Mouse (Mus musculus): ENCODE measurements at regions not wholly inside any gene's neighbourhood (a gene's known extent, or its start where the extent isn't known, plus 50 kb on each side); places are given as distances from the start of the nearest gene placed in this dataset.

- ATAC-seq = no peak
Observed at GRCm38 (mm10) chr2:169524429-169524828, 63.1 kb downstream of the Gm11011 start.

- peak; percentile 43 for ATAC-seq
Observed at GRCm38 (mm10) chr2:169519941-169520340, 67.6 kb downstream of the Gm11011 start.

- peak; percentile 62 for ATAC-seq
Observed at GRCm38 (mm10) chr2:169515350-169515749, 72.2 kb downstream of the Gm11011 start.

GRCm38 (mm10) chr2:169510741-169511140 is 76.8 kb downstream of the Gm11011 start:
- ATAC-seq = no peak

GRCm38 (mm10) chr2:169509406-169509805 is 78.1 kb downstream of the Gm11011 start:
- ATAC-seq = no peak

- no peak for ATAC-seq
Observed at GRCm38 (mm10) chr2:169504416-169505057, 83.0 kb downstream of the Gm11011 start.

- no peak for ATAC-seq
Observed at GRCm38 (mm10) chr2:169503598-169503958, 84.0 kb downstream of the Gm11011 start.

GRCm38 (mm10) chr2:169502717-169503597 is 84.6 kb downstream of the Gm11011 start:
- ATAC-seq = no peak

GRCm38 (mm10) chr2:169501736-169502340 is 85.7 kb downstream of the Gm11011 start:
- ATAC-seq = no peak

- ATAC-seq = no peak
Observed at GRCm38 (mm10) chr2:169495368-169495767, 92.2 kb downstream of the Gm11011 start.

GRCm38 (mm10) chr2:169494503-169495311 is 92.8 kb downstream of the Gm11011 start:
- ATAC-seq = no peak

GRCm38 (mm10) chr2:169493609-169494275 is 93.8 kb downstream of the Gm11011 start:
- no peak for ATAC-seq

- no peak for ATAC-seq
Observed at GRCm38 (mm10) chr2:169483934-169484333, 103.6 kb downstream of the Gm11011 start.

GRCm38 (mm10) chr2:169481731-169482465 is 105.6 kb downstream of the Gm11011 start:
- no peak for ATAC-seq

GRCm38 (mm10) chr2:169474418-169475112 is 113.0 kb downstream of the Gm11011 start:
- ATAC-seq = no peak

GRCm38 (mm10) chr2:169469538-169469937 is 118.0 kb downstream of the Gm11011 start:
- ATAC-seq = no peak

- no peak for ATAC-seq
Observed at GRCm38 (mm10) chr2:169467621-169468020, 119.9 kb downstream of the Gm11011 start.

GRCm38 (mm10) chr2:169464106-169464505 is 123.4 kb downstream of the Gm11011 start:
- ATAC-seq = no peak

GRCm38 (mm10) chr2:169461491-169462039 is 126.0 kb downstream of the Gm11011 start:
- ATAC-seq = no peak

- ATAC-seq = no peak
Observed at GRCm38 (mm10) chr2:169452956-169453355, 134.6 kb downstream of the Gm11011 start.
